Mouse (Mus musculus): ENCODE measurements around the gene Lztr1.

Gene Lztr1

DNA sequence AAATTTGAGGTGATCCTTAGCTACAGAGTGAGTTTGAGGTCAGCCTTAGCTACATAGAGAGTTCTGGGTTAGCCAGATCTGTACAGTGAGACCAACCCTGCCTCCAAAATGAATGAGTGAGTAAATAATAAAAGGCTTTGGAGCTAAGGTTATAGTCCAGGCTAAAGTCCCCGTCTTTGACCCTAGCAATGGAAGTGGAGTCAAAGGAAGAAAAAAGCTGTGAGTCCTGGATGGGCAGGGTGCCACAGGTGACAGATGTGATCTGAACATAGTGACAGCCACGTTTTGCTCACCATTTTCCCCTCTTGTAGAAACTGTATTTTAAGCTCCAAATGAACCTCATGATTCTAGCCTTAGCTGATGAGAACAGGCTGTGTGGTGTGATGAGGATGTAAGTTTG, 10.4 kb downstream of the Lztr1 start:
- Histone ChIP-seq H3K27me3 (ENCODE audit: insufficient read depth, low read length) (no peaks in the 10 kb centered on the region), H3K36me3 (ENCODE audit: insufficient read depth, low read length) (peaks cover 96% of the 10 kb centered on the region), H3K4me3 (replicated peaks; ENCODE audit: low read length) (no peak overlapping the region), H3K9me3 (ENCODE audit: low read length) (no peaks in the 10 kb centered on the region), H3K4me1 (replicated peaks; ENCODE audit: low read depth, low read length) (no peaks in the 10 kb centered on the region)
- no peak for TF ChIP-seq NANOG (IDR thresholded peaks at IDR 0.05; ENCODE audit: borderline replicate concordance, low read length)
- TF ChIP-seq POU5F1 (IDR thresholded peaks at IDR 0.05; ENCODE audit: borderline replicate concordance, low read length): no peak
- no peak for TF ChIP-seq CTCF (conservative IDR thresholded peaks at IDR 0.05; ENCODE audit: low read length)

GRCm38 (mm10) chr16:17524156-17524555, 15.7 kb downstream of the Lztr1 start:
- H3K4me3 ChIP-seq (replicated peaks; ENCODE audit: low read length): no peak overlapping the region
- peaks cover 96% of the 10 kb centered on the region for H3K36me3 ChIP-seq (ENCODE audit: insufficient read depth, low read length)
- no peaks in the 10 kb centered on the region for H3K27me3 ChIP-seq (ENCODE audit: insufficient read depth, low read length)
- no peaks in the 10 kb centered on the region for H3K9me3 ChIP-seq (ENCODE audit: low read length)
- peaks cover 18% of the 10 kb centered on the region for H3K4me1 ChIP-seq (replicated peaks; ENCODE audit: low read depth, low read length)
- TF ChIP-seq NANOG (IDR thresholded peaks at IDR 0.05; ENCODE audit: borderline replicate concordance, low read length) (no peak), CTCF (conservative IDR thresholded peaks at IDR 0.05; ENCODE audit: low read length) (no peak), POU5F1 (IDR thresholded peaks at IDR 0.05; ENCODE audit: borderline replicate concordance, low read length) (no peak)

DNA sequence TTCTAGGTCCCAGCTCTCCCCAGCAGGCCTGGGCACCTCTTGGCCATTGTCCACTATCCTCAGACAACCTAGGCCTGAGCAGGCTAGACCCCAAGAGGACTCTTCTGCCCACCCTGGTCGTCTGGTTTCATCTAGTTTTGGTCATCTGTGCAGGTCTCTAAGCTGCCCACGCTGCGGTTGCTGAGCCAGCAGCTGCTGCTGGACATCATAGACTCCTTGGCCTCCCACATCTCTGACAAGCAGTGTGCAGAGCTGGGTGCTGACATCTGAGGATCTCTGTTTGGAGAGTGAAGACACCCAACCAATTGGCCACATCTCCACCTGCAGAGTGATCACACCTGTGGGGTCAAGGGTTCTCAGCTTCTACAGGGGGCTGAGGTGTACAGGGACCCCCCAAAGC, 17.0 kb downstream of the Lztr1 start:
- H3K4me1 ChIP-seq (replicated peaks; ENCODE audit: low read depth, low read length): peaks cover 31% of the 10 kb centered on the region
- no peak overlapping the region for H3K4me3 ChIP-seq (replicated peaks; ENCODE audit: low read length)
- no peaks in the 10 kb centered on the region for H3K9me3 ChIP-seq (ENCODE audit: low read length)
- TF ChIP-seq NANOG (IDR thresholded peaks at IDR 0.05; ENCODE audit: borderline replicate concordance, low read length): no peak
- TF ChIP-seq POU5F1 (IDR thresholded peaks at IDR 0.05; ENCODE audit: borderline replicate concordance, low read length): no peak
- no peak for TF ChIP-seq CTCF (conservative IDR thresholded peaks at IDR 0.05; ENCODE audit: low read length)
- H3K27me3 ChIP-seq (ENCODE audit: insufficient read depth, low read length): no peaks in the 10 kb centered on the region; the same call in 1 of the 2 replicates
- peaks cover 83% of the 10 kb centered on the region for H3K36me3 ChIP-seq (ENCODE audit: insufficient read depth, low read length)

DNA sequence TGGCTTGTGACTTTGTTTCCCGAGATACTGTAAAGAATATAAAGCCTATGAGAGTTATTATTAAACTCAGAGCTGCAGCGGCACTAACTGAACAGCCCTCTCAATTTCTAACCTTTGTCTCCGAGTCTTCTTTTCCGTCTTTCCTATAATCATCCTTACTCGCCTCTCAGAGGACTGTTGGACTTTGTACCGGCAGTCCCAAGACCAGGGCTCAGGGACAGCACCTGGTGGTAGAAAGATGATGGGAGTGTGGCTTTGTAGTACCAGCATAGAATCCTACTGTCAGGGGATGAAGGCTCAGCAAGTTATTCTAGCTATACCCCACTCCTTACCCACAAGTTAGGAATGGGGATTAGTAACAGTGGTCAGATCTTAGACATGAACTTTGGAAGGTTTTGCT, 17.7 kb downstream of the Lztr1 start:
- Histone ChIP-seq H3K9me3 (ENCODE audit: low read length) (no peaks in the 10 kb centered on the region), H3K27me3 (ENCODE audit: insufficient read depth, low read length) (no peaks in the 10 kb centered on the region; the same call in 1 of the 2 replicates), H3K36me3 (ENCODE audit: insufficient read depth, low read length) (peaks cover 76% of the 10 kb centered on the region), H3K4me3 (replicated peaks; ENCODE audit: low read length) (no peak overlapping the region), H3K4me1 (replicated peaks; ENCODE audit: low read depth, low read length) (peaks cover 32% of the 10 kb centered on the region)
- TF ChIP-seq CTCF (conservative IDR thresholded peaks at IDR 0.05; ENCODE audit: low read length) (no peak), NANOG (IDR thresholded peaks at IDR 0.05; ENCODE audit: borderline replicate concordance, low read length) (no peak), POU5F1 (IDR thresholded peaks at IDR 0.05; ENCODE audit: borderline replicate concordance, low read length) (no peak)

GRCm38 (mm10) chr16:17527606-17528005, 19.1 kb downstream of the Lztr1 start:
- Histone ChIP-seq H3K4me1 (replicated peaks; ENCODE audit: low read depth, low read length) (peaks cover 46% of the 10 kb centered on the region), H3K9me3 (ENCODE audit: low read length) (no peaks in the 10 kb centered on the region), H3K4me3 (replicated peaks; ENCODE audit: low read length) (no peak overlapping the region), H3K36me3 (ENCODE audit: insufficient read depth, low read length) (peaks cover 62% of the 10 kb centered on the region), H3K27me3 (ENCODE audit: insufficient read depth, low read length) (no peaks in the 10 kb centered on the region; the same call in 1 of the 2 replicates)
- TF ChIP-seq CTCF (conservative IDR thresholded peaks at IDR 0.05; ENCODE audit: low read length) (no peak), NANOG (IDR thresholded peaks at IDR 0.05; ENCODE audit: borderline replicate concordance, low read length) (no peak), POU5F1 (IDR thresholded peaks at IDR 0.05; ENCODE audit: borderline replicate concordance, low read length) (no peak)

DNA sequence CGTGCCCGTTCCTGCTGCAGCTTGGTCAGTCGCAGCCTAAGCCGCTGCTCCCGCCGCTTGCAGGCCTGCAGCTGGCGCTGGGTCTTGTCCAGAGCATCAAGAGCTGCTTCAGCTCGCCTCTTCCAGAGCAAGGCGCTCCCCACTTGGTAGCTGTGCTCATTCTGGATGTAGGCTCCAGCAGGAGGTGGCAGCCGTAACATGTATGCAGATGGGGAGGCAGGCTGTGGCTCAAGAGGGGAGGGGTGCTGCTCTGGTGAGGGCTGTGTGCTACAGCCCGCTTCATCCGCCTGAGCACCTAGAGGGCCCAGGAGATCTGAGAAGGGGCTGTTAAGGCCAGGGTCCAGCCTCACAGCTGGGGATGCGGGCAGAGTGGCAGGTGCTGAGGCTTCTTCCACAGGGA, 19.8 kb downstream of the Lztr1 start:
- Histone ChIP-seq H3K4me3 (replicated peaks; ENCODE audit: low read length) (peak overlapping the region; percentile 48), H3K9me3 (ENCODE audit: low read length) (no peaks in the 10 kb centered on the region), H3K4me1 (replicated peaks; ENCODE audit: low read depth, low read length) (peaks cover 52% of the 10 kb centered on the region), H3K36me3 (ENCODE audit: insufficient read depth, low read length) (peaks cover 55% of the 10 kb centered on the region), H3K27me3 (ENCODE audit: insufficient read depth, low read length) (no peaks in the 10 kb centered on the region; the same call in 1 of the 2 replicates)
- no peak for TF ChIP-seq CTCF (conservative IDR thresholded peaks at IDR 0.05; ENCODE audit: low read length)
- TF ChIP-seq POU5F1 (IDR thresholded peaks at IDR 0.05; ENCODE audit: borderline replicate concordance, low read length): no peak
- no peak for TF ChIP-seq NANOG (IDR thresholded peaks at IDR 0.05; ENCODE audit: borderline replicate concordance, low read length)

- peak overlapping the region; percentile 87 for H3K4me3 ChIP-seq (replicated peaks; ENCODE audit: low read length)
- TF ChIP-seq NANOG (IDR thresholded peaks at IDR 0.05; ENCODE audit: borderline replicate concordance, low read length): no peak
- no peak for TF ChIP-seq CTCF (conservative IDR thresholded peaks at IDR 0.05; ENCODE audit: low read length)
- no peak for TF ChIP-seq POU5F1 (IDR thresholded peaks at IDR 0.05; ENCODE audit: borderline replicate concordance, low read length)
- H3K36me3 ChIP-seq (ENCODE audit: insufficient read depth, low read length): peaks cover 39% of the 10 kb centered on the region
- no peaks in the 10 kb centered on the region; the same call in 1 of the 2 replicates for H3K27me3 ChIP-seq (ENCODE audit: insufficient read depth, low read length)
- H3K4me1 ChIP-seq (replicated peaks; ENCODE audit: low read depth, low read length): peaks cover 52% of the 10 kb centered on the region
- H3K9me3 ChIP-seq (ENCODE audit: low read length): no peaks in the 10 kb centered on the region
Measured at GRCm38 (mm10) chr16:17529981-17530586, 21.6 kb downstream of the Lztr1 start.

DNA sequence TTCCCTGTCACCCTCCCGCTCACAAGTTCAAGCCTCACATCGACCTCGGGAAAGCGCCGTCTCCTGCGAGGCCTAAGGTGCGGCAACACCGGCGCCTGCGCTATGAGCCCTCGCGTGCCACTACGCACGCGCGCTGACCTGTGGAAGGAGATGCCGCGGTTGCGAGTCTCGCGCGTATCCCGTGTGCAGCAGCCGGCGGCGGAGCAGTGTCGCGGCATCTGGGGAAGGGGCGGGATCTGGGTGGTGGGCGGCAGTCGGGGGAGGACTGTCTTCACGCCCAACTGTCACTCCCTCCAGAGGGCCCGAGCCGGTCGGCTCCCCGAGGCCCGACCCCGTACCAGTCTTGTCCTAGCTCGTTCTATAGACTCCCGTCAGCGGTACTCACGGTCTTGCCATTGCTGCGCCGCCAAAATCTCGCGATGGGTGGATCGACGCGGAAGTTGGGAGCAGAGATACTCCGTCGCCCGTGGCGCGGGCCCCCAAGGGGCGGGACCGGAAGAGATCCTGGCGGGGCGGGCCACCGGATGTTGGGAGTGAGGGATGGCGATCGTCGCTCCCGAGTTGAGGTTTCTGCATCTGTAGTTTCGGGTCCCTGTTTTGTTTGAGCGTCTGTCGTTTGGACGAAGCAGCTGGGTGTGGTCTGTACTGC, 22.3 kb downstream of the Lztr1 start, which contains the start of gene Thap7:
TSS of gene Thap7 (minus strand) at position 497 of the 649 bp plus-strand sequence.
- Histone ChIP-seq H3K9me3 (ENCODE audit: low read length) (no peaks in the 10 kb centered on the region), H3K4me1 (replicated peaks; ENCODE audit: low read depth, low read length) (peaks cover 52% of the 10 kb centered on the region), H3K36me3 (ENCODE audit: insufficient read depth, low read length) (peaks cover 32% of the 10 kb centered on the region), H3K27me3 (ENCODE audit: insufficient read depth, low read length) (no peaks in the 10 kb centered on the region; the same call in 1 of the 2 replicates), H3K4me3 (replicated peaks; ENCODE audit: low read length) (peak within 1 kb of the TSS; percentile 87)
- TF ChIP-seq CTCF (conservative IDR thresholded peaks at IDR 0.05; ENCODE audit: low read length) (no peak), POU5F1 (IDR thresholded peaks at IDR 0.05; ENCODE audit: borderline replicate concordance, low read length) (no peak), NANOG (IDR thresholded peaks at IDR 0.05; ENCODE audit: borderline replicate concordance, low read length) (no peak)
